Mouse (Mus musculus) stomach, embryonic 16.5 days (tissue): ENCODE data around the gene Jarid2. TPM values are rescaled to one million over a fixed set of nuclear protein-coding genes. Genes with fewer than 3 reads are reported as not detected.
A peak's percentile ranks its signal among the peaks of the same experiment; 100 is the strongest.
"Not testable (repeated sequence)": the region's sequence is repeated elsewhere in the genome, so short reads cannot be mapped to it uniquely, and the experiment has no call there.

Experiments
- ATAC-seq: fragments of 200-750 bp; cut with Nextera tagmentation; 2 replicates; pipeline ENCODE4 v1.8.0; 2017; ENCODE audit warnings: moderate number of reproducible peaks, moderate TSS enrichment; ENCODE audit not compliant: insufficient read depth, low FRiP score
- H3K27ac ChIP-seq: fragments of 300-500 bp; sonication (generic); 2 replicates; pipeline ENCODE4 v1.5.1; 2014; ENCODE audit warnings: low read length
- H3K27me3 ChIP-seq: fragments of 300-500 bp; sonication (generic); 2 replicates; pipeline ENCODE4 v1.6.1; 2014; ENCODE audit warnings: low read length, control low read depth, mixed read lengths; ENCODE audit not compliant: control insufficient read depth, insufficient read depth
- H3K36me3 ChIP-seq: fragments of 300-500 bp; sonication (generic); 2 replicates; pipeline ENCODE4 v1.6.1; 2014; ENCODE audit warnings: low read length; ENCODE audit not compliant: control insufficient read depth, insufficient read depth
- H3K4me1 ChIP-seq: fragments of 300-500 bp; sonication (generic); 2 replicates; pipeline ENCODE4 v1.6.1; 2014; ENCODE audit warnings: low read length, control low read depth, mixed read lengths; ENCODE audit not compliant: control insufficient read depth, insufficient read depth
- H3K4me2 ChIP-seq: fragments of 300-500 bp; sonication (generic); 2 replicates; pipeline ENCODE4 v1.6.1; 2014; ENCODE audit warnings: low read depth, low read length, mixed read lengths
- H3K4me3 ChIP-seq: fragments of 300-500 bp; sonication (generic); replicated peaks from 2 replicates; pipeline ENCODE4 v1.5.1; 2014; ENCODE audit warnings: mild to moderate bottlenecking, low read length
- H3K9ac ChIP-seq: fragments of 300-500 bp; sonication (generic); 2 replicates; pipeline ENCODE4 v1.6.1; 2014; ENCODE audit warnings: low read length
- H3K9me3 ChIP-seq: fragments of 300-500 bp; sonication (generic); replicated peaks from 2 replicates; pipeline ENCODE4 v1.6.1; 2016; ENCODE audit warnings: low read length, control low read depth; ENCODE audit not compliant: control insufficient read depth
- WGBS: fragments of 180-500 bp; shearing (Covaris S2); extraction: QIAGEN DNeasy Blood & Tissue Kit; methylation state at CpG from one replicate; pipeline ENCODE4 v1.1.7; 2014; 5-methylcytosine and 5-hydroxymethylcytosine counted together
- polyA plus RNA-seq: library from polyadenylated mRNA; unstranded; fragments of >200 nt; fragmentation: Nextera tagmentation; extraction: Ambion mirVana; gene quantifications from 2 replicates; pipeline ENCODE4 v1.2.1, GENCODE M21; 2015

The Jarid2 gene
- polyA plus RNA-seq, 1 experiment from 2014 or later = 28.4 TPM

DNA sequence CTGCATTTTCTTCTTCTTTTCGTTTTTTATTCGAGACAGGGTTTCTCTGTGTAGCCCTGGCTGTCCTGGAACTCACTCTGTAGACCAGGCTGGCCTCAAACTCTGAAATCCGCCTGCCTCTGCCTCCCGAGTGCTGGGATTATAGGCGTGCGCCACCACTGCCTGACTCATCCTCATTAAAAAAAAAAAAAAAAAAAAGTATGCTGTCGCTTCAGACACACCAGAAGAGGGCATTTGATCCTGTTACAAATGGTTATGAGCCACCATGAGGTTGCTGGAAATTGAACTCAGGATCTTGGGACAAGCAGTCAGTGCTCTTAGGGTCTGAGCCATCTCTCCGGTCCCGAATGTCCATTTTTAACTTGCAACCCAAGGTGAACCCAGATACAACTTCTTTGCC lies 5.8 kb upstream of the Jarid2 start:
- not testable (repeated sequence) for H3K9ac ChIP-seq, H3K27ac ChIP-seq, H3K9me3 ChIP-seq, H3K36me3 ChIP-seq, H3K27me3 ChIP-seq, ATAC-seq, H3K4me1 ChIP-seq, H3K4me3 ChIP-seq, H3K4me2 ChIP-seq
- WGBS = 93% methylated on average over 9 of the region's 9 CpGs

- Histone ChIP-seq H3K27ac (no peak overlapping the region), H3K9ac (no peak overlapping the region), H3K27me3 (no peaks in the 10 kb centered on the region), H3K4me1 (no peaks in the 10 kb centered on the region), H3K4me2 (no peak overlapping the region), H3K4me3 (no peak overlapping the region), H3K36me3 (no peaks in the 10 kb centered on the region), H3K9me3 (no peaks in the 10 kb centered on the region)
- ATAC-seq = no peak
- 82% methylated on average over 1 of the region's 1 CpGs for WGBS
Measured at GRCm38 (mm10) chr13:44728145-44728880, 961 bp upstream of the Jarid2 start.

GRCm38 (mm10) chr13:44730146-44730864 lies 1.0 kb downstream of the Jarid2 start:
- Histone ChIP-seq H3K4me3 (peak overlapping the region; percentile 84), H3K36me3 (no peaks in the 10 kb centered on the region), H3K4me1 (peaks cover 13% of the 10 kb centered on the region), H3K4me2 (peak overlapping the region; percentile 94), H3K9me3 (no peaks in the 10 kb centered on the region), H3K27ac (peak overlapping the region; percentile 99), H3K9ac (peak overlapping the region; percentile 96), H3K27me3 (no peaks in the 10 kb centered on the region)
- ATAC-seq = peak; percentile 95
- WGBS = 1% methylated on average over 85 of the region's 87 CpGs

DNA sequence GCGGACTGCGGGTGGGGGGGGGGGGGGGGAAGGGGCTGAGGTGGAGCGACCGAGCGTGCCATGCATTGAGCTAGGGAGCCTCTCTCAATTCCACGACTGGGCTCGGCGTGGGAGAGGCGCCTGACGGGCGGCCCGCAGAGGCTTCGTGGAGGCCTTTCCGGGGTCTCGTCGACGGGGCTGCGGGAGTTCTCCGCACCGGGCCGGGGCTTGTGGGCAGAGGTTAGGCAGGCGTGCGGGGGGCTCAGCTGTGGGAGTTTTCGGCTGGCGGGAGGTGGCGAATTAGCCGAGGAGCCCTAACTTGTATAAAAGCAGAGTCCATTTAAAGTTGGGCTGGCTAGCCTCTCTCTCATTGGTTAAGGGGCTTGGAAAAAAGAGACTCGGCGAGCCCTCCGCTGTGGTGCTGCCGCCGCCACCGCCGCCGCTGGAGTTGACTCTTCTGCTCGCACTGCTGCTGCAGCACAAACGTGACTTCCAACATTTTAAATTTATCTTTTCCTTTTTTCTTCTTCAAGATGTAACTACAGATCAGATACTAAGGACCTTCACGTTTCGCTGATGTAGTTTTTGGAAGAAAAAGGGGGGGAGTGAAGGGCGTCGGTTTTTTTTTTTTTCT lies 1.8 kb downstream of the Jarid2 start:
- WGBS = under 1% methylated on average over 36 of the region's 41 CpGs
- ATAC-seq = peak; percentile 77
- peak overlapping the region; percentile 96 for H3K9ac ChIP-seq
- H3K27me3 ChIP-seq = no peaks in the 10 kb centered on the region
- H3K4me3 ChIP-seq = peak overlapping the region; percentile 84
- peak overlapping the region; percentile 99 for H3K27ac ChIP-seq
- no peaks in the 10 kb centered on the region for H3K36me3 ChIP-seq
- peaks cover 19% of the 10 kb centered on the region for H3K4me1 ChIP-seq
- peak overlapping the region; percentile 69 for H3K4me2 ChIP-seq
- H3K9me3 ChIP-seq = no peaks in the 10 kb centered on the region

DNA sequence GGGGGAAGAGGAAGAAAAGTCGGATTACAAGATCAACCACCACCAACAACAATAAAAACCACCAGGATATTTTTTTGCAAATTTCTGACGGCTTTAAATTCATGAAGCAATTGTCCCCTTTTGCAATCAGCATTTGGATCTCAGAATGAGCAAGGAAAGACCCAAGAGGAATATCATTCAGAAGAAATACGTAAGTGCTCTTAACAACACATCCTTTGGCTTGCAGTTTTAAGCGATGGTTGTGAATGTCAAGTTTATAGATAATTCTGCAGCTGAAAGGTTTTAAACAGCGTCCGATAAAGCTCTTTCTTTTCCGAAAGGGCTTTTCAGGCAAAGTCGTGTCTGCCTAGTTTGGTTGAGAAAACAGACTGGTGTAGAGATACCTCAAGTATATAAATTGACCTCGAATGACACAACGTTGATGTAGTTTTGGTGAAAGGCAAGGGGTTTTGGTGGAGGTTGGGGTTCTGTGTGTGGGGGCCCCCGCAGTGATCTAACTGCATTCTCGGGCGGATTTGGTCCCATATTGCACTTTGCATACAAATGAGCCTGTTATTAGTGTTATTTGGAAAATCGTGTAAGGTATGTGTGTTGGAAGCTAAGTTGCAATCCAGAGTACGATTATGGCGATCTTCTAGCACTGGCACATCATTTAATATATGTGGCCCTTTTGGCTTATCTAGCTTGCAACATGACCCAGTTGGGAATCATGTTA lies 2.6 kb downstream of the Jarid2 start:
- peak overlapping the region; percentile 69 for H3K4me2 ChIP-seq
- peak overlapping the region; percentile 84 for H3K4me3 ChIP-seq
- under 1% methylated on average over 16 of the region's 16 CpGs for WGBS
- no peaks in the 10 kb centered on the region for H3K27me3 ChIP-seq
- H3K36me3 ChIP-seq = no peaks in the 10 kb centered on the region
- no peaks in the 10 kb centered on the region for H3K9me3 ChIP-seq
- H3K27ac ChIP-seq = 0 out of 2 replicates have a peak overlapping the region, but pooled peaks have one; percentile 11
- H3K4me1 ChIP-seq = peaks cover 20% of the 10 kb centered on the region
- ATAC-seq = no peak
- H3K9ac ChIP-seq = peak overlapping the region; percentile 89

DNA sequence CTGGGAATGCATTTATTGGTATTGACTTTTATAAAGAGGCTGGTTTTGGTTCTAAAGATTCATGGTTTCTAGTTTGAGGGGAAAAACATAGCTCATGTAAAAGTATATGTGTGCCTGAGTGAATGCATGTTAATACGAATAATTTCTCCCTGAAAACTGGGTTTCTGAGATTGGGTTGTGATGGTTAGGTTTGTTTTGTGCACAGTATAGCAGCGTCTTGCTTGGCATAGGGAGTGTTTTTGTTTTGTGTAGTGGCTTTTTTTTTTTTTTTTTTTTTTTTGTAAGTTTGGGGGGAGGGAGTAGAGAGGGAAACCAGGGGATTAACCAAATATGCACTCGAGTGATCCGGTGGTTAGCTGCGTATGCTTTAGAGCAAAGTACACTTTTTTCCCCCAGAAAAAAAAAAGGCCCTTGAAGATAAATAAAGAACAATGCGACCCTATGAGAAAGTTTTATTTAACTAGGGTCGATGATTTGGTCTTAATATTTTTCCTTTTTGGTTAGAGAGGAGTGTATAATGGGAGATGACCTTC lies 3.2 kb downstream of the Jarid2 start:
- 0% methylated on average over 7 of the region's 7 CpGs for WGBS
- H3K27ac ChIP-seq = 0 out of 2 replicates have a peak overlapping the region, but pooled peaks have one; percentile 11
- H3K9me3 ChIP-seq = no peaks in the 10 kb centered on the region

DNA sequence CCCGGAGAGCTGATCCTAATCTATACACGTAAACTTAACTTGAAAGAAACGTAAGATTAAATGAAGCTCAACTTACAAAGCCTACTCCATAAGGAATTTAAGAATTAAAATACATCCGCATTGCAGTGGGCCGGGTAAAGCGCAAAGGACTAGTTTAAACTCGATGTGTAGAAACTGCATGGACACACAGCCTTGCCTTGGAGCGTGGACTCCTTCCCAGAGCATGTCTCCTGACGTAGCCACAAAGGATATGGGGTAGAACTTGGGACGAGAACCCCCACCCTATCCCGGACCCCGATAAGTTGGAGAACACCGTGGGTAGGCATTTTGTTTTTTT lies 3.7 kb downstream of the Jarid2 start:
- peak overlapping the region; percentile 89 for H3K9ac ChIP-seq
- H3K4me3 ChIP-seq = peak overlapping the region; percentile 84
- H3K36me3 ChIP-seq = no peaks in the 10 kb centered on the region
- H3K9me3 ChIP-seq = no peaks in the 10 kb centered on the region
- peaks cover 27% of the 10 kb centered on the region for H3K4me1 ChIP-seq
- H3K4me2 ChIP-seq = peak overlapping the region; percentile 69
- no peak for ATAC-seq
- whole genome bisulfite sequencing = under 1% methylated on average over 13 of the region's 13 CpGs
- peak overlapping the region; percentile 85 for H3K27ac ChIP-seq
- H3K27me3 ChIP-seq = no peaks in the 10 kb centered on the region

More for the DNA sequence above, 3.2 kb downstream of the Jarid2 start:
- Histone ChIP-seq H3K4me1 (peaks cover 25% of the 10 kb centered on the region), H3K36me3 (no peaks in the 10 kb centered on the region), H3K4me3 (peak overlapping the region; percentile 84), H3K9ac (peak overlapping the region; percentile 89), H3K27me3 (no peaks in the 10 kb centered on the region), H3K4me2 (peak overlapping the region; percentile 69)
- no peak for ATAC-seq

DNA sequence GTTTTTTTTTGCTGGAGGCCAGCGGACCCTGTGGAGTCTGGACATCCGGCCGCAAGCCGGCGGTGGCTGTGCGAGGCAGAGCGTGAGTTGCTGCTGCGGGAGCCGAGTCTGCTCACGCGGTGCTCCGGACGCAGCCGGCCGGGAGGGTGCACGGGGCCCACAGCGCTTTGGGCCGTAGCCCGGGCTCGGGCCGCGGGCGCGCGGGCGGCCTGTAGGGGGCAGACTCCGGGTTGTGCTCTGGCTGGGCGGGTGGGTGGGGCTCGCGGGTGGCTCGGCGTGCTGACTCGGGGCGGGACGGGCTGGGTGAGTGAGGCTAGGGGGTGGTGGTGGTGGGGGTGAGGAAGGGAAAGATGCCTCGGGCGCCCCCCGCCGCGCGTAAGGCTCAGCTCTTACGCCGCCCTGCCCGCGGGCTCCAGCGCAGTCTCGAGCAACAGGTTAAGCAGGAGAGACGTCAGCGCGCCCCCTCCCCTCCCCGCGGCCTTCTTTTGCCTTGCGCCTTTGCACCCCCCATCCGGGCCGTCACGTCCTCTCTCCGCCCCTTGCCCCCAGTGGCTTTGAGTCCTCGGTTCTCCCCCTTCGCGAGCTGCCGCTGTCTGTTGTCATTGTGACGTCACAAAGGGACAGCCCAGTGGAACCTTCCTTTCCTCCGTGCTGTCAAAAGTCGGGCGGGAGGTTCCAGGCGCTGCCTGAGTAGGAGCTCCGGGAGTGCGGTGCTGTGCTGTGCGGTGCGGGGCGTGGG lies 4.3 kb downstream of the Jarid2 start:
- peak; percentile 49 for ATAC-seq
- Histone ChIP-seq H3K4me2 (peak overlapping the region; percentile 69), H3K27me3 (no peaks in the 10 kb centered on the region), H3K9ac (peak overlapping the region; percentile 89), H3K4me1 (peaks cover 32% of the 10 kb centered on the region), H3K27ac (peak overlapping the region; percentile 85), H3K4me3 (peak overlapping the region; percentile 84), H3K9me3 (no peaks in the 10 kb centered on the region), H3K36me3 (no peaks in the 10 kb centered on the region)
- WGBS = under 1% methylated on average over 57 of the region's 71 CpGs
